Mouse (Mus musculus) urinary bladder, postnatal 25 days (tissue): Measurements from ENCODE around the gene Spred1.

Experiments used
- DNase-seq: peaks from one replicate; pipeline ENCODE4 v3.0.0; 2022; ENCODE audit warnings: low spot score

Gene Spred1

GRCm38 (mm10) chr2:117121212-117121983, at the start of gene Spred1:
Gene Spred1, plus strand, starts transcription at chr2:117121374.
- DNase-seq, result peak; percentile 19

- DNase-seq, result no peak
These were observed 49.6 kb upstream of the Spred1 start for GRCm38 (mm10) chr2:117071596-117071995.

GRCm38 (mm10) chr2:117078711-117079110, 42.5 kb upstream of the Spred1 start:
- no peak for DNase-seq

GRCm38 (mm10) chr2:117079621-117080020, 41.6 kb upstream of the Spred1 start:
- no peak for DNase-seq

- DNase-seq, result no peak
These were observed 35.0 kb upstream of the Spred1 start for GRCm38 (mm10) chr2:117086002-117086765.

- no peak for DNase-seq
These were observed 34.3 kb upstream of the Spred1 start for GRCm38 (mm10) chr2:117086766-117087457.

- no peak for DNase-seq
These were observed 33.7 kb upstream of the Spred1 start for GRCm38 (mm10) chr2:117087458-117087820.

- no peak for DNase-seq
These were observed 31.7 kb upstream of the Spred1 start for GRCm38 (mm10) chr2:117089482-117089881.

- DNase-seq, result no peak
These were observed 31.1 kb upstream of the Spred1 start for GRCm38 (mm10) chr2:117090061-117090460.

- no peak for DNase-seq
These were observed 28.2 kb upstream of the Spred1 start for GRCm38 (mm10) chr2:117092946-117093401.

GRCm38 (mm10) chr2:117095491-117095890, 25.7 kb upstream of the Spred1 start:
- no peak for DNase-seq

- no peak for DNase-seq
These were observed 23.9 kb upstream of the Spred1 start for GRCm38 (mm10) chr2:117097305-117097704.

- no peak for DNase-seq
These were observed 21.9 kb upstream of the Spred1 start for GRCm38 (mm10) chr2:117099316-117099715.

GRCm38 (mm10) chr2:117103461-117103860, 17.7 kb upstream of the Spred1 start:
- no peak for DNase-seq

GRCm38 (mm10) chr2:117105407-117105806, 15.8 kb upstream of the Spred1 start:
- DNase-seq, result no peak

GRCm38 (mm10) chr2:117108059-117108458, 13.1 kb upstream of the Spred1 start:
- no peak for DNase-seq

GRCm38 (mm10) chr2:117109296-117109695, 11.9 kb upstream of the Spred1 start:
- no peak for DNase-seq

GRCm38 (mm10) chr2:117110355-117110866, 10.8 kb upstream of the Spred1 start:
- DNase-seq, result no peak

GRCm38 (mm10) chr2:117113262-117113661, 7.9 kb upstream of the Spred1 start:
- no peak for DNase-seq

GRCm38 (mm10) chr2:117113762-117114161, 7.4 kb upstream of the Spred1 start:
- DNase-seq, result no peak

- no peak for DNase-seq
These were observed 2.7 kb upstream of the Spred1 start for GRCm38 (mm10) chr2:117118516-117118915.
